Mouse (Mus musculus) cerebellum, adult 2 months (tissue): ENCODE data around the gene Gm47955. TPM values are rescaled to one million over a fixed set of nuclear protein-coding genes. Genes with fewer than 3 reads are reported as not detected.

ENCODE experiments used
- DNase-seq, 2 experiments: peaks; one replicate each; pipeline ENCODE4 v3.0.0; 2021
- H3K27ac ChIP-seq: fragments of 200-500 bp; 2 replicates; pipeline ENCODE4 v1.5.1; 2012; ENCODE audit warnings: low read length, control low read depth, inconsistent platforms; ENCODE audit not compliant: insufficient read depth
- H3K27me3 ChIP-seq: fragments of 200-500 bp; 2 replicates; pipeline ENCODE4 v1.6.1; 2012; ENCODE audit warnings: inconsistent platforms, mild to moderate bottlenecking, low read length, moderate library complexity; ENCODE audit not compliant: control insufficient read depth, insufficient read depth
- H3K4me1 ChIP-seq: fragments of 200-500 bp; 2 replicates; pipeline ENCODE4 v1.6.1; 2011; ENCODE audit warnings: low read length; ENCODE audit not compliant: control insufficient read depth, insufficient read depth
- H3K4me3 ChIP-seq: fragments of 200-500 bp; replicated peaks from 2 replicates; pipeline ENCODE3; 2011; ENCODE audit warnings: mild to moderate bottlenecking, low read depth, low read length, control low read depth; ENCODE audit not compliant: insufficient read depth
- CTCF ChIP-seq: fragments of 200-500 bp; IDR thresholded peaks from 2 replicates; pipeline ENCODE4 v1.5.1; 2011; ENCODE audit warnings: low read depth, mild to moderate bottlenecking, control low read depth, low read length, moderate library complexity, borderline replicate concordance; ENCODE audit not compliant: insufficient read depth
- POLR2A ChIP-seq: fragments of 200-500 bp; IDR thresholded peaks from 2 replicates; pipeline ENCODE4 v1.6.1; 2011; ENCODE audit warnings: low read length, control low read depth, borderline replicate concordance; ENCODE audit not compliant: insufficient read depth
- WGBS: fragments of 180-500 bp; shearing (Covaris S2); methylation state at CpG from one replicate; pipeline ENCODE4 v1.1.7; 2018; 5-methylcytosine and 5-hydroxymethylcytosine counted together
- polyA plus RNA-seq: library from polyadenylated mRNA; depleted of rRNA; stranded (reverse); fragments of >200 nt; gene quantifications from 2 replicates; pipeline ENCODE4 v1.2.3, GENCODE M21; 2012; rRNA removed

Gm47955 gene
- polyA plus RNA-seq, 1 experiment: not detected

- no peak for DNase-seq
- H3K4me3 ChIP-seq: no peak overlapping the region
- no peak overlapping the region for H3K27ac ChIP-seq
- no peaks in the 10 kb centered on the region for H3K4me1 ChIP-seq
- no peaks in the 10 kb centered on the region for H3K27me3 ChIP-seq
- WGBS: 82% methylated on average over 8 of the region's 8 CpGs
- TF ChIP-seq CTCF (no peak), POLR2A (no peak)
Measured at GRCm38 (mm10) chr1:83006218-83007179, 46.4 kb downstream of the Gm47955 start.

- Histone ChIP-seq H3K27ac (no peak overlapping the region), H3K4me1 (no peaks in the 10 kb centered on the region), H3K4me3 (no peak overlapping the region), H3K27me3 (no peaks in the 10 kb centered on the region)
- TF ChIP-seq CTCF: no peak
- no peak for TF ChIP-seq POLR2A
- DNase-seq: no peak
- 52% methylated on average over 6 of the region's 6 CpGs for WGBS
Measured at GRCm38 (mm10) chr1:83007471-83007870, 47.4 kb downstream of the Gm47955 start.

Other genes starting within 250 kb of the Gm47955 start
- 396 and 404 TPM in 2 replicates for gene Mff, start 235.4 kb upstream of the Gm47955 start, polyA plus RNA-seq
- not detected in 2 replicates for gene Tm4sf20, start 191.8 kb upstream of the Gm47955 start, polyA plus RNA-seq
- gene Gm47791, start 189.0 kb upstream of the Gm47955 start, polyA plus RNA-seq: not detected in 2 replicates
- 43.1 and 47.2 TPM in 2 replicates for gene Agfg1, start 120.8 kb upstream of the Gm47955 start, polyA plus RNA-seq
- 2.3 and 2.7 TPM in 2 replicates for gene A030005L19Rik, start 47.0 kb upstream of the Gm47955 start, polyA plus RNA-seq
- 0.20 TPM in 1 of 2 replicates, not detected in the other for gene A030014E15Rik, start 35.4 kb upstream of the Gm47955 start, polyA plus RNA-seq
- not detected in 2 replicates for gene Gm6217, start 28.9 kb upstream of the Gm47955 start, polyA plus RNA-seq
- gene A030003K21Rik, start 16.9 kb upstream of the Gm47955 start, polyA plus RNA-seq: not detected in 2 replicates
- not detected in 2 replicates for gene Gm7544, start 4.3 kb upstream of the Gm47955 start, polyA plus RNA-seq
- not detected in 2 replicates for gene Gm47959, start 40.3 kb downstream of the Gm47955 start, polyA plus RNA-seq
- 3.5 and 4.4 TPM in 2 replicates for gene Slc19a3, start 78.2 kb downstream of the Gm47955 start, polyA plus RNA-seq
- not detected in 2 replicates for gene Krtap28-10, start 82.2 kb downstream of the Gm47955 start, polyA plus RNA-seq
- not detected in 2 replicates for gene Gm47969, start 84.6 kb downstream of the Gm47955 start, polyA plus RNA-seq
- not detected in 2 replicates for gene A030005K14Rik, start 99.1 kb downstream of the Gm47955 start, polyA plus RNA-seq
- gene Krtap28-13, start 100.6 kb downstream of the Gm47955 start, polyA plus RNA-seq: not detected in 2 replicates
- not detected in 2 replicates for gene Ccl20, start 156.5 kb downstream of the Gm47955 start, polyA plus RNA-seq
- 0.46 and 0.74 TPM in 2 replicates for gene Daw1, start 199.5 kb downstream of the Gm47955 start, polyA plus RNA-seq